Mouse (Mus musculus): ENCODE results near the gene Umps. TPM values are rescaled to one million over a fixed set of nuclear protein-coding genes. Genes with fewer than 3 reads are reported as not detected.

Umps gene
- polyA plus RNA-seq, 1 experiment from 2014 or later, result 62.5 TPM

Other genes with a start within 250 kb of the Umps start
- 0.11 and 2.1 TPM in 2 replicates for gene Muc13, start 173.0 kb downstream of the Umps start, polyA plus RNA-seq (2015; fragmentation: Nextera tagmentation; extraction: Ambion mirVana)
- gene Itgb5, start 137.4 kb downstream of the Umps start, polyA plus RNA-seq (2015; fragmentation: Nextera tagmentation; extraction: Ambion mirVana), result 47.7 and 94.8 TPM in 2 replicates

Data from embryonic facial prominence, embryonic 13.5 days (tissue).